Mouse (Mus musculus): Measurements from ENCODE around the gene Syt1.

The Syt1 gene

DNA sequence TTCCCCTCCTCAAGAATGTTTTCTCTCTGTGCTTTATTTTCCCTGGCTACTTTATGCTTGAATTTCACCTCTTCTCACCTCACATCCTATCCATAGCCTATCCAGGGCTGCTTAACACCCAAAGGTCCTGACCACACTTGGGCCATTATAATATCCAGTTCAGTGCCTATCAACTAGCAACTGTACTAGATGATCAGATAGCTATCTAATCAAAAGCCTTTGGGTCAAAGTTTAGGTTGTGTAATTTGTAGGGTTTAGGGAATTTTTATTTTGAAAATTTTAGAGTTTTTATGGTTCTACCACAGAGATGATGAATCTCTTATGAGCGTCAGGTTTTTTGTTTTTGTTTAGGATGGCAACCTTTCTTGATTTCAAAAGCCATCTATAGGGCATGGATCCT is 125.0 kb downstream of the Syt1 start:
- DNase-seq (ENCODE audit: low spot score in 2 of 2) = no peak

DNA sequence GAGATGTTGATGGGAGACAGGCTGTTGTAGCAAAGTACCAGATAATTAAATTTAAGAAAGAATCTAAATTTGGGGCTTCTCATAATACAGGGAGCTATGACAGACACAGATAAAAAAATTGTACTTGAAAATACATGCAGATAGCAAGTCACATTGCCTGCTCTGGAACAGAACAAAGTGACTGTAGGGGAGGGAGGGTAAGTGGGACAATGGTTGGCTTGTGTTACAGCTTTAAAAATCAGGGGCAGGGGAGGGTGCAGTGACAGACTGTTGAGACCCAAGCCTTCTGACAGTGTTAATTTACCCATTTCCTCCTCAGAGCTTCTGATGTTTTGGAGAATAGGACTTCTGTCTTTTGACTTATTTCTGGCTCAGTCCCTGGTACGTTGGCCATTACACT is 126.3 kb downstream of the Syt1 start:
- DNase-seq (ENCODE audit: low spot score in 2 of 2) = no peak

DNA sequence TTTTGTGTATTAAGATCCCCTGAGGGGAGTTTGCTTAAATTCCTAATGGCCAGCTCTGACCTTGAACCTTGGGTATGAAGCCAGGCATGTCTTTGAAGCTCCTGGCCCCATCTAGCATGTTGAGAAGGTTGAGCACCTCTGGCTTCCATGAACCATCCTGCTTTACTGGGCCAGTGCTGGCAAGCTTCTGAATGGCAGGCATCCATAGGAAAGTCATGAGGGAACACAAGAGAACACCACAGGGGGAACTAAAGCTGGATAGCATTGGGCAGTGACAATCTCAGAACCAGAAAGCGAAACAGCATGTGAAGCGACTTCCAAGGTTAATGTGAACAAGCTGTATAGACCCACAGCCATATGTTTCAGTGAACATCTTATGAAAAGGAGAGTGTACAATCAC is 130.4 kb downstream of the Syt1 start:
- DNase-seq (ENCODE audit: low spot score in 2 of 2) = no peak

DNA sequence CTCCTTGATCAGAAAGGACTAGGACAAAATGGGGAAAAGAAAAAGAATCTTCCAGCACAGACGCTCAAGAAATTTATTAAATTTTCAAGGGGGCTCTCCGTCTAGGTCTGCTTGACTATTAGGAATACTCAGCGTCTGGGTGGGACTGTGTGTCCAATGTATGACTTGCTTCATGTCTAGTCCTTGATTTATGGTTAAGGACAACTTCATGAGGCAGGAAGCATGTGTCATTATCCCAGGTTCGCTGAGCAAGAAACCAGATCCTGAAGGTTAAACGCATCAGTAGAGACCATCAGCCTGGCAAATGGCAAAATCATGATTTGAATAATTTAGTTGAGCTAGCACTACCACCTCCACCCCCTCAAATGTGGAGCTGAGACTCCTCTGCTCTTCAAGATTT is 135.1 kb downstream of the Syt1 start:
- DNase-seq (ENCODE audit: low spot score in 2 of 2) = no peak

DNA sequence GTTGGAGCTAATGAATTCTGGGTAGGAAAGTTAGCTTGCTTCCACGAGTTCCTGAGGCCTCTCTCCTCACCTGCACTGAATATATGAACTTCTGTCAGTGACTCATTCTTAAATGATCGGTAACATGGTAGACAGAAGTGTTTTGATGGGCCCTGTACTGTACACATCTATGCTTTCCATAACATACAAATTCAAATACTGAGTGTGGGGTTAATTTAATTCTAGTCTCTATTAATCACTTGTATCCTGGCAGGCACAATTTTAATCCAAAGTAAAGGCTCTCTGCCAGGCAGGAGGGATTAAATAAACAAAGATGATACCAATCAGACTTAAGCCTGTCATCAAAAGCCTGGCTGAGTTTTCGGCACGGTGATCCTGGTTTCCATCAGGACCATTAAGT is 136.1 kb downstream of the Syt1 start:
- DNase-seq (ENCODE audit: low spot score in 2 of 2) = no peak

DNA sequence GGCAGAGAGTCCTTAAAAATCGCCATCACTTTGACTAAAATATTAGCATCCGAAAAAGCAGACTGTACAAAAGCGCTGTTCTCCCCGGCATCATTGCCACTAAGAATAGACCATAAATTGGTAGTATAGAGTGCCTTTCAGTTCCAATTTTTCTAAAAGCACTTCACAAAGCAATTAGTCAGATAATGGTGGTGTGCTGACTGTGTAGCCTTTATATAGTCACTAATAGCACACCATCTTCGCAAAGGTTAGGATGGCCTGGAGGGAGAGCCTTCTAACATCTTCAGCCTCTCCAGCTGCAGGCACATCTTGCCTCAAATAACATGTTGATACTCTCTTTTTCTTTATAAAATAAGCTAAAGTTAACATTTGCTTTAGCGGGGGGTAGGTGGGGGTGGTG is 138.4 kb downstream of the Syt1 start:
- DNase-seq (ENCODE audit: low spot score in 2 of 2) = no peak

DNA sequence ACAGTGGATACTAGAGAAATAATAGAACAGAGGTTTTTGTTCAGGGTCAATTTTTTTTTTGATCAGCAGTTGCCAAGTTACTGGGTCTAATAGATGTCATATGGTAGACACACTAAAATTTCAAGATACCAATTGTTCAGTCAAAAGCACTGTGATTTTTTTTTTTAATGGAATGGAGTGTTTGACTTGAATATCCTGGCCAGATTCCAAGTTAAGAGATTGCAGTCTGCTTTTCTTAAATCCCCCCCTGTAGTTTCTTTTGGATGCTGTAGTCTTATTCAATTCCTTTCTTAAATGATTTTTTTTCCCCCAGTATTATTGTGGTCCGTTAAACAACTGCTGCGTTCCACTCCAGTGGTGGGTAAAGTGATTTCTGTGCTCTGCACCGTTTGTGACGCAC is 140.2 kb downstream of the Syt1 start:
- DNase-seq (ENCODE audit: low spot score in 2 of 2) = no peak

DNA sequence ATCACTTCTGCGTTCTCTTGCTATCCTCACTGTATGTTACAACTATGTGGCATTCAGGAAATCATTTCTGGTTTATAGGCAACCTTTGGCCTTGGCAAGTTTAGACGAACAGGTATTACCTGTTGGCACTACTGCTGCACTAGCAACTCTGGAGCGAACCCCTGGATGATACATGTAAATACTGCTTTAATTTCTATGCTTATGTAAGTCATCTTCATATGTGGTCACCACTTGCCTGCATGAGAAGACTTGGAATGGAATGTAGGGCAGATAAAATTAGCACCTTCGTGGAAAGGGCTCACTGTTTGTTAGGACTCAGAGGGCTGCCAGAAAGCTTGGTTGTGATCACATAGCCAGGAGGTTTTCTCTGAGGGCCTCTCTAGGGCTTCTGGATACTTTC is 142.6 kb downstream of the Syt1 start:
- DNase-seq (ENCODE audit: low spot score in 2 of 2) = no peak

DNA sequence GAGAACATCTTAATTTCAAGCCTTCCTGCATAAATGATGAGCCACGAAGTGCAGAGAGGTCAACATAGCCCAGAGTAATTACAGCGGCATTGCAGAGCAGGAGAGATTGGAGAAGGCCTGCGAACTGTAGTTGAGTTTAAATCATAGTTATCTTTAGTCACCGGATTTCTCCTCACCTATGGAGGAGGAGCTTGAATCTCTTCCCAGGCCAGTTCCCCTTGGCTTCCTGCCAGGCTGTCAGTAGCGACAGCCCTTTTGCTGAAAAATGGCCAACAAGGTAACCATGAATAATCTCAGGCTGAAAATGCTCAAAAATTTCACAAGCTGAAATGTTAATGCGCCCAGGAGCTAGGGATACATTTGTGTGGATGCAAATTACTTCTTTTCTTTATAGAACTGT is 143.6 kb downstream of the Syt1 start:
- no peak for DNase-seq (ENCODE audit: low spot score in 2 of 2)

DNA sequence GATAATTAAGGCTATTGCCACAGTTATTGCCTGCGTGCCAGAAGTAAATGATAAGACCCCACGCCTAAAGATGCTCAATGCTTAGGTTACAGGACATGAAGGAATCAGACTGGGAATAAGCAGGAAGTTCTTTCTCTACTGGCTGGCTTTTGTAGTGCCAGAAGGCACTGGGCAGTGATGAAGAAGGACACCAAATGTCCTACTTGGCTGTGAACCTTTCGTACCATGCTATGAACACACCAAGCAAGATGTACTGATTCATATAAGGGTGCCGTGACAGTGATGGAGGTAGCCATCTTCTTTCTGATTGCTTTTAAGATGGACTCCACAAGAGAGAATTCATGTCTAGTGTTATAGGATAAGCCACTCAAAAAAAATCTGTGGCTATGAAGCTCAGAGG is 145.2 kb downstream of the Syt1 start:
- DNase-seq (ENCODE audit: low spot score in 2 of 2) = no peak

DNA sequence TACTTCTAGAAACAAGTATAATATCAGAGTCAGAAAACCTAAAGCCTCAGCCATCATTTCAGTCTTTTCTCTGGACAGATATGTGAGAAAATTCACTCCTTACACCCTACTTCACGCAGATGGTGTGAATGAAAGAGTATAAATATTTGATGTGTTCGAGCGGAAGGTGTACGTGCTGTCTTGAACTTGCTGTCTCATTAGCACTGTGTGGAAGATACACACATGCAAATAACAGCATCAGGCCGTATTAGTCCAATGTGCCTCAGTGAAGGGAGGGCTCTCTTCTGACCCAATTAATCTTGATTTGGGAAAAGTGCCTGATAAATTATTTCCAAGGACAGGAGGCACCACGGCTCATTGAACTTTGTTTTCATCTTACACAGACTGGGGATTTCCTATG is 154.8 kb downstream of the Syt1 start:
- no peak for DNase-seq (ENCODE audit: low spot score in 2 of 2)

DNA sequence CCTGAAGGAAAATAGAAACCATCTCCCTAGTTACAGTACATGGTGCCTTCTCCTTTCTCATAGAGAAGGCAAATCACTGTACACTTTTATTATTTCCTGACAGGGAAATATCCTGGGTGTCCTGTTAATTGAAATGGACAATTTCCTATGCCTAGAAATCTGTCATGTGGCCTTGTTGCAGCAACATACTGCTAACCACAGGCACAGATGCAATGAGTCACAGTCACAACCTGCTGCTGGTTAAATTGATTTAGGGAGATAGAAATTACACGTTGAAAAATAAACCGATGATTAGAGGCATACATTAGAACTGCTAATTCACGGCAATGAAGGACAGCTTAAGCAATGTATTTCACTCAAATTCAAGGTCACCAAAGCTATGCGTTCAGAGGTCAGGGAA is 158.0 kb downstream of the Syt1 start:
- DNase-seq (ENCODE audit: low spot score in 2 of 2) = no peak

DNA sequence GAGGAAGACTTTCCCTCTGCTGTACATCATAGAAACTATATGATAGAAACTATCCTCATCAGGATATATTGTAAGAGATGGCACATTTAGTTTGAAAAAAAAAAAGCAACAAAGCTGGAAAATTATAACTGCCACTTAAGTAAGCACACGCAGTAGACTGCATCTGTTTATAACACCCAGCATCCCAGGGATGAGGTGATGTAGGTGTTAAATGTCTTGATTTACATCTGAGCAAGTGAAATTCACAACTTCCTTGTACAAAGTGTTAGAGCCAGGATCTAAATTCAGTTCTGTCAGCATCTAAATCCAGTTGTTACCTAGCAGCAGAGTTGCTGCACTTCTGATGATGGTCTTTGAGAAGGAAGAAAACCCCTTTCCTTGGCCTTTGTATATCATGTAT is 173.3 kb downstream of the Syt1 start:
- DNase-seq (ENCODE audit: low spot score in 2 of 2) = no peak

DNA sequence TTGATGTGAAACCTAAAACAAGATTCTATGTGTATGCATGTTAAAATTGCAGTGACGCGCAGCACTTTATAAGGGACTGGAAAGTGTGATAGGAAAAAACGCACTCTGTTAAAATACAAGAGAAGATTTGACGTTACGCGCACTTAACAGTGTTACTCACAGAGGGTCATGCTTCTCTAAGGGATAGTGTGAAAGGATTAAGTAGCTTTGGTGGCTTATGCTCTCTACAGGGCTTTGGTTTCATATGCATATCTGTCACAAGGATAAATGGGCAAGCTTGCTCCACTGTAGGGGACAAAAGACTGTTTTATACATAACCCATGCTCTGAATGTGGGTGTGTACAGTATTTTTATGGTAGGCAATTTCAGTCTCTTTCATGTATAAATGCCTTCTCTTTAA is 178.5 kb downstream of the Syt1 start:
- DNase-seq (ENCODE audit: low spot score in 2 of 2) = no peak

DNA sequence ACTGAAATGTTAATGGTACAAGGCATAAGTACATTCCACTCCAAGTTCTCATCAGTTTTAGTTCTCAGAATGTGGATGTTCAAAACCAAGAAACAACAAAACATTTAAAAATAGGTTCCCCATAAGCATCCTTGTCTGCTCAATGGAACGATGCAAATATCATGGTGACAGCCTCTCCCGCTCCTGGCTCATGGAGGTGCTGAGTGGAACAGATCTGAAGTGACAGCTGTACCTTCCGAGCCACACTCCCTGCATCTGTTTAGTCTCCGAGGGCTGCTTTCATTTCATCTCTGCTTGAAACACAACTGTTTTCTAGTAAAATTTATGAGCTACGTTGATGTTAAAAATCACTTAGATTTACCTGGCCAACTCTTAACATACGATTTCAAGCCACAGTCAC is 179.0 kb downstream of the Syt1 start:
- DNase-seq (ENCODE audit: low spot score in 2 of 2) = no peak

DNA sequence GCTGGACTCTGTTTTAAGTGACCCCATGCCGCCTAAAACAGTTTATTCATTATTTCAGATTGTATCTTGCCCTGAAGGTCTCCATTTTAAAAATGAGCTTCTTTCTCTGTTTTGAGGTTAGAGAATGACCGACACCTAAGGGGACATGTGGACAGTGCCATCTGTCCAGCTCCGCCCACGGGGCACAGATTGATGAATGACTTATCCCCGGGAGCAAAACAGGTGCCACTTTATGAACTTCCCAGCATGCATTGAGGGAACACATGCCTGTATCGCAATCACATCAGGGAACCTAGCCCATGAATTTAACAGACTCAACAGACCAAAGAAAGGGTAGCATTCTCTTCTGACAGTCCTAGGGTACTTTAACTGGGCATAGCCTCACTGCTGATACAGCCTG is 188.5 kb downstream of the Syt1 start:
- DNase-seq (ENCODE audit: low spot score in 2 of 2) = no peak

DNA sequence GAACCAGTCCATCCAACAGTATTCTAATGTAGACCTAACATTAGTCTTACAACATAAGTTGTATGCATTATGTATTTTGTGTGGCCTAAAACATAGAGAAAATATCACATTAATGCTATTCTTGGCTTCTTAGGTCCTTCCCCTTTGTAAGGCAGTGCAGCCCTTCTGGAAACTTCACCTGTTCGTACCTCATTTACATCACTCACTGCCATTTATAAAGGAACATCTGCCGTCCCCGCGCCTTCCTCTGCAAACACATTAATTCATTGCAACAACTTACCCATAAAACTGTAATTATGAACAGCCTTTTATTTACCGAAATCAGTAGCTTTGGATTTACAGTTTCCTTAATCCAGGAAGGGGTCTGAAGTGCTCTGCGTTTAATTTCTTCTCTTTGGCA is 195.4 kb downstream of the Syt1 start:
- DNase-seq (ENCODE audit: low spot score in 2 of 2) = no peak

DNA sequence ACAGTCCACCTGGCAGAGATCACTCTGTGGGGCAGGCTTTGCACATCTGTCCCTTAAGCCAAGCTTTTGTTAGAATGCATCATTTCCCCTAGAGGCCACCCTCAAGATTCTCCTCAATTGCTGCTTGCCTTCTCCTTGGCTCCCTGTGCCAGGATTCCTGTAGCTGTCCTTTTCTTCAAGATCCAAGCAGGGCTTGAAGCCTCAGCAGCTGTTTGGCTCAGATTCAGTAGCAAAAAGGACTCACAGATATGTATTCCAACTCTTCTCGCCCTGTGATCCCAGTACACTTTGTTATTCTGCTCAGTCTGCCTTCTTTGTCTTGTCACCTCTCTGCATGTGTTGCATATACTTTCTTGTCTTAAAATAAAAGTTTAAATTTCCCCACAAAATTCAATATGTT is 206.4 kb downstream of the Syt1 start:
- no peak for DNase-seq (ENCODE audit: low spot score in 2 of 2)

DNA sequence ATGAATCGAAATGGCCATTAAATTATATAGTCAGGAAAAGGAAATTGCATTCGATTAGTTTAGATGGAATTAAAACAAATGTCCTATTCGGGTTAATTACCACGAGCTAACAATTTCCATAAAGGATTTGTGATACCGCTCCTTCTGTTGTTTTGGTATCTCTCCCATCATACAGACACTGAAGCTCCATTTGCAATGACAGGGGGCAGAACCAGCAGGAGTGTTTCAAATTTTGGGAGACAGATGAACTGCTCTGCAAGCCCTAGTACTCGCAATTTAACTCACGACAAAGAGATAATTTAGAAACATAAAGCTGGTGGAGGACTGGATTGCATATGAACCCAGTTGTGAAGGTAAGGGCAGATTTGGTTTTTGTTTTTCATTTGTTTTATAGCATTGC is 210.0 kb downstream of the Syt1 start:
- no peak for DNase-seq (ENCODE audit: low spot score in 2 of 2)

DNA sequence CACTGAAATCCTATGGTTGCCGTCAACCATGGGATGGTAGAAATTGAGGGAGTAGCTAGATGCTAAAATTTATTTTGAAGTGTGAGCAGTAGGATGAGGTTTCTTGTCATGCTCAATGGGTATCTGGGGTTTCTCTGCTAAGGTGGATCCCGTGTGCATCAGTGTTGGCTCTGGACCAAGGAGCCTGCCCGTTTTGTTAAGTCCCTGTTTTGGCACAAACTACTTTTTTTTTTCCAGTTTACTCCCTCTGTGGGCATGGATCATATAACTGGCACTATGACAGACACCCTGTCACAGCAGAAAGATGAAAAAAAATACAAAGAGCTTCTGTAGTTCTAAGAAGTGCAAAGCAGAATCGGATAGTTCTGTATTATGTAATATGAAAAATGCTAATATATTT is 212.0 kb downstream of the Syt1 start:
- no peak for DNase-seq (ENCODE audit: low spot score in 2 of 2)

DNA sequence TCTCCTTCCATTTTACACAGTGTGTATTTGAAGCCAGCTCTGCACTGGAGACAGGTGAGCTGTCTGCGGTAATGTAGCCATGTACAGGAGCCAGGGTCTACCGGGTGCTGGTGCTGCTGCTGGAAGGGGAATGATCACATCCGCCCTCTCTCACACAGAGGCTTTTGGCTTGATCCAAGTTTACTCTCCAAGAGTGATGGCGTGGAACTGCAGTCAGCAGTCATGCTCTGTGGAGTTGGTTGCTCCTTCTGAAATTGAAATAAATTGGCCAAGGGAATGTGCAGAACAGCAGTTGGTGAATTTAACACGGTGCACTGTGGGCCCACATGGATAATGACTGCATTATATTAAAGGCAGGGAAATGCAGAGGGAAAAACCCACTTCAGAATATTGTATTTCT is 228.0 kb downstream of the Syt1 start:
- no peak for DNase-seq (ENCODE audit: low spot score in 2 of 2)

DNA sequence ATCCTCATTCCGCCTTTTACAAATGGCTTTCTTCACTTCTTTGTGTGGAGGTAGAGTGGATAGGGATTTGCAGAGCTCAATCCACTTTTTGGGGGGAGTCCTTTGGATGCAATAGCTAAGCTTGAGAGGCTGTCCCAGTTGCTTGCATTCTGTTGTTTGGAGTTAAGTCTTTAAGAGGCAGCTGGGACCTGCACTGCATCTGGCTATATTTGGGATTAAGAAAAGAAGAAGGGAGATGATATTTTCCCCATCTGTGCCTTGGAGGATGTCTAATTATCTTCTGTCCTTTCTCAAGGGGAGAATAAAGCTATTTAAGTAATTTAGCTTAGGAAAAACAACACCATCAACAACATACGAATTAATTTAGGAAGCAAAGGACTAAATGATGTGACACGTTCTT is 230.2 kb downstream of the Syt1 start:
- no peak for DNase-seq (ENCODE audit: low spot score in 2 of 2)

DNA sequence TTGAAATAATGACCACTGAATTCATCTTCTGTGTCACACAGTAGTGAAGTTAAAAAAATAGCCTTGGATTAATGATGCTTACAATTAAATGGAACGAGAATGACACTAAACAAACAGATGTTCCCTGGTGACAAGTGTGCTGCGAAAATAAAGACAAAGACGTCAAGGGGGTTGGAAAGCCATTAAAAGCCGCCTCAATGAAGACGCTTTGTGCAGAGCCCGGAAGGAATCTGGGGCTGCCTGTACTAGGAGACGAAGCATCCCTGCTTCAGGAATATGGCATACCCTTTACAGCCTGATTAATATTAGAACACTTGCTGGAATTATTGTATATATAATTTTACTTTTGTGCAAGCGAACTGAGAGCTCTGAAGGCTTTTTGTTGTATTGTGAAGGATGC is 234.0 kb downstream of the Syt1 start:
- no peak for DNase-seq (ENCODE audit: low spot score in 2 of 2)

DNA sequence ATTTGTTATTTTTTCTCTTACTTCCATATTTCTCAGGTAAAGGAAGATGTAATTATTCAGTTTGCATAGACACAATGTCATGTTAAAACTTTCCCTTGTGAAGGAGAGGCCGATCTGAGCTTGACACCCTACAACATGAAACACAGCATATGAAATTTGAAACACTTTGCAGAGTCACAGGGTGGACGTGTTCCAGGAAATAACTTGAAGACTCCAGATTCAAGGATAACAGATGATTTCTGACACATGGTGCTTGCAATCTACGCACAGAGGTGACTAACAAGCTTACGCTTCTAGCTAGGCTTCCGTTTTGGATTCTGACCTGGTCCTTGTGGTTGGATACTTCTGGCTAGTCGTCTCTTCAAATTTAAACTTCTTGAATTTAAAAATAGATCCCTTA is 239.7 kb downstream of the Syt1 start:
- DNase-seq (ENCODE audit: low spot score in 2 of 2) = no peak

DNA sequence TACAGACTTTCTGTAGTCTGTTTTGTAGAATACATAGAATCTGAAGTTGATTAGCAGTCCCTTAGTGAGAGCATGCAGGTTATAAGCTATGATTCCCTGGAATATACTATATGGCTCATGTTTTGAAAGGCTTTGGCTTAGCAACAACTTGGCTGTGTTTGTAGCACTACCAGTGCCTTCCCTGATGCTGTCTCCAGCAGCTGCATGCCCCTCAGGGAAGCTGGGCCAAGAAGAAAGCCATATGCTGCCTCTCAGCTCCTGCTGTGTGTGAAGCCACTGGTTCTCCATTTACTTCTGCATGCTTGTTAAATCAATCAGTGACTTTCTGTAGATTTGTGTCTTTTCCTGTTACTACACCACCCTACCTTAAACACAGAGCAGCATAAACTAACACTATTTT is 245.2 kb downstream of the Syt1 start:
- DNase-seq (ENCODE audit: low spot score in 2 of 2) = no peak
